28 mouse cellular contexts compared by ENCODE assay signal in the genomic region with DNA sequence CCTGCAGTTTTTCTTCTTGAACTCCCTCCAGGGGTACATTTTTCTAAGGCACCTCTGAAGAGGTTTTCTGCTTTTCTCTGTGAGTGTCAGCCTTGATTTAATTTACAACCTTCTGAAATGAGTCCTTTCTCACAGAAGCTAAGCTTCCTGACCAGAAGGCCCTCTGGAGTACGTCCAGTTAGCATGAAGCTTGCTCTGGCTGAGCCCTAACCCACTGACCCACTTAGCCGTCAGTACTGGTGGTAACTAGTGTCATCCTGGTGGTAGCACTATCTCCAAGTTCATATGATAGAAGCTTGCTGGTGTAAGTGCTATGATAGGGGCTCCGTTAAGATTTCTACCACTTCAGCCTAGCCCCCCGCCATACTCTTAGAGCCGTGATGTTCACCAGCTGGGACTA.
DNase-seq lines count a peak whose midpoint lies in the region; ATAC-seq lines count a peak whose summit lies in the region.
"Had no signal": no experiment of that assay in that cellular context is flagged by ENCODE, and none has a peak within 500 bp of the region (broad histone marks: within the 10 kb centered on the region; RNA-seq: fewer than 3 reads in every experiment).

No protein-coding gene starts in this region.

- peak; percentile 68 for ATAC-seq in cerebellum, adult (ENCODE audit: insufficient number of reproducible peaks, low FRiP score, low TSS enrichment)
- ATAC-seq in kidney, embryonic 15.5 days (replicated peaks; ENCODE audit: low FRiP score) = no peak
- no peak for ATAC-seq in neural tube, embryonic 13.5 days (ENCODE audit: low read depth)
- ATAC-seq: forebrain, embryonic 13.5 days; forebrain, embryonic 16.5 days; hindbrain, postnatal 0 days; inflammation-experienced regulatory T-cells, adult 6 months; Patski had no signal

- H3K4me2 ChIP-seq in kidney, embryonic 15.5 days = no peak overlapping the region
- no peak overlapping the region for H3K4me2 ChIP-seq in neural tube, embryonic 13.5 days
- H3K4me2 ChIP-seq: embryonic facial prominence, embryonic 13.5 days; forebrain, embryonic 13.5 days; heart, embryonic 12.5 days; heart, embryonic 15.5 days; hindbrain, embryonic 14.5 days had no signal

- H3K9ac ChIP-seq in kidney, embryonic 15.5 days = no peak overlapping the region
- H3K9ac ChIP-seq in neural tube, embryonic 13.5 days = no peak overlapping the region
- H3K9ac ChIP-seq: embryonic facial prominence, embryonic 13.5 days; forebrain, embryonic 13.5 days; heart, embryonic 12.5 days; heart, embryonic 15.5 days; hindbrain, embryonic 14.5 days had no signal

- H3K27me3 ChIP-seq in kidney, embryonic 15.5 days = no peaks in the 10 kb centered on the region
- no peaks in the 10 kb centered on the region for H3K27me3 ChIP-seq in neural tube, embryonic 13.5 days
- H3K27me3 ChIP-seq: CH12.LX; embryonic facial prominence, embryonic 13.5 days; forebrain, embryonic 13.5 days; heart, embryonic 12.5 days; heart, embryonic 15.5 days; Patski had no signal

- no peaks in the 10 kb centered on the region for H3K36me3 ChIP-seq in kidney, embryonic 15.5 days
- H3K36me3 ChIP-seq in neural tube, embryonic 13.5 days = no peaks in the 10 kb centered on the region
- H3K36me3 ChIP-seq: embryonic facial prominence, embryonic 10.5 days; embryonic facial prominence, embryonic 13.5 days; forebrain, embryonic 10.5 days; heart, embryonic 12.5 days; heart, embryonic 15.5 days had no signal

- intact Hi-C loops in heart, postnatal 36 days (cut with DNase I) = no loop called here

- DNase-seq in cerebellum, postnatal 36 days = no peak
- DNase-seq in kidney, adult 11 months = no peak
- DNase-seq in neural tube, embryonic 10.5 days (ENCODE audit: extremely low spot score, low spot score) = no peak
- no peak for DNase-seq in retina, embryonic 14.5 days (ENCODE audit: low spot score)
- no peak for DNase-seq in heart, postnatal 36 days
- DNase-seq: cerebellum, adult 11-12 months; cerebellum, adult 8-10 months; gastrocnemius, postnatal 10 days; gastrocnemius, postnatal 36 days; heart, adult 2 months; heart, postnatal 10 days; heart, postnatal 4 days had no signal

- peaks cover 17% of the 10 kb centered on the region for H3K4me1 ChIP-seq in kidney, embryonic 15.5 days
- H3K4me1 ChIP-seq in neural tube, embryonic 13.5 days (replicated peaks) = peaks cover 30% of the 10 kb centered on the region
- H3K4me1 ChIP-seq: forebrain, embryonic 10.5 days; forebrain, embryonic 13.5 days had no signal

- H3K4me3 ChIP-seq in kidney, embryonic 15.5 days (replicated peaks) = no peak overlapping the region
- no peak overlapping the region for H3K4me3 ChIP-seq in neural tube, embryonic 13.5 days
- H3K4me3 ChIP-seq: embryonic facial prominence, embryonic 10.5 days; embryonic facial prominence, embryonic 13.5 days; forebrain, embryonic 10.5 days; forebrain, embryonic 13.5 days; heart, adult 2 months; heart, embryonic 12.5 days; heart, embryonic 15.5 days had no signal

- no peaks in the 10 kb centered on the region for H3K9me3 ChIP-seq in kidney, embryonic 15.5 days (replicated peaks)
- H3K9me3 ChIP-seq in neural tube, embryonic 13.5 days = peaks cover 7% of the 10 kb centered on the region; the same call in 1 of the 2 replicates
- H3K9me3 ChIP-seq: embryonic facial prominence, embryonic 10.5 days; forebrain, embryonic 13.5 days; G1E; heart, embryonic 15.5 days had no signal

- H3K27ac ChIP-seq in kidney, embryonic 15.5 days = 0 out of 2 replicates have a peak overlapping the region, but pooled peaks have one; percentile 18
- peak overlapping the region; percentile 50; the same call in 1 of the 2 replicates for H3K27ac ChIP-seq in neural tube, embryonic 13.5 days (replicated peaks)
- H3K27ac ChIP-seq: embryonic facial prominence, embryonic 10.5 days; embryonic facial prominence, embryonic 13.5 days; forebrain, embryonic 10.5 days; forebrain, embryonic 13.5 days; heart, adult 2 months; heart, embryonic 15.5 days; hindbrain, embryonic 14.5 days; hindbrain, postnatal 0 days had no signal

- WGBS in kidney, embryonic 15.5 days = 59% methylated on average over 5 of the region's 5 CpGs
- 86% methylated on average over 5 of the region's 5 CpGs for WGBS in neural tube, embryonic 13.5 days
